Mouse (Mus musculus) left cerebral cortex, postnatal 14 days (tissue): ENCODE measurements at regions not wholly inside any gene's neighbourhood (a gene's known extent, or its start where the extent isn't known, plus 50 kb on each side); places are given as distances from the start of the nearest gene placed in this dataset.

Source experiments
- DNase-seq, 2 experiments: peaks; one replicate each; pipeline ENCODE4 v3.0.0; 2021 to 2022; ENCODE audit warnings: low spot score in 2 of 2, mixed read lengths in 1 of 2
- intact Hi-C: fragments of 180-260 bp; cut with DNase I; formaldehyde crosslinking; loops from one replicate; pipeline ENCODE4 v1.15.1; 2025

DNA sequence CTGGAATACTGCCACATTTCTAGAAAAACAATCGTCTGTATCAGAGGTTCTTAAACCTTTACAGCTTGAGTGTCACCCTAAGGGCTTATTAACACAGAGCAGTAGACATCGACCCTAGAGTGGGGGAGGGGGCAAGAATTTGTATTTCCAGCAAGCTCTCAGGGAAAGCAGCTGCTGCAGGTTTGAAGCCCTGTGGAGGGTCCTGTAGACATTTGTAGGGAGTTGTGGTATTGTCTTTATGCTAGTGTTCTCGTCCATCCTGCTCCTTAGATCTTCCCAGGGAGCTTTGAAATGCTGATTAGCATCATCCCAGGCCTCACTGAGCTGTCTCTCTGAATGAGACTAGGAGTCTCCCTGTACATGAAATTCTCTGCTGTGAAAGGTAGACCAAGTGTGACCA lies 196.0 kb downstream of the Ppp4r2 start:
- no peak for DNase-seq
- intact Hi-C loops: no loop called here

DNA sequence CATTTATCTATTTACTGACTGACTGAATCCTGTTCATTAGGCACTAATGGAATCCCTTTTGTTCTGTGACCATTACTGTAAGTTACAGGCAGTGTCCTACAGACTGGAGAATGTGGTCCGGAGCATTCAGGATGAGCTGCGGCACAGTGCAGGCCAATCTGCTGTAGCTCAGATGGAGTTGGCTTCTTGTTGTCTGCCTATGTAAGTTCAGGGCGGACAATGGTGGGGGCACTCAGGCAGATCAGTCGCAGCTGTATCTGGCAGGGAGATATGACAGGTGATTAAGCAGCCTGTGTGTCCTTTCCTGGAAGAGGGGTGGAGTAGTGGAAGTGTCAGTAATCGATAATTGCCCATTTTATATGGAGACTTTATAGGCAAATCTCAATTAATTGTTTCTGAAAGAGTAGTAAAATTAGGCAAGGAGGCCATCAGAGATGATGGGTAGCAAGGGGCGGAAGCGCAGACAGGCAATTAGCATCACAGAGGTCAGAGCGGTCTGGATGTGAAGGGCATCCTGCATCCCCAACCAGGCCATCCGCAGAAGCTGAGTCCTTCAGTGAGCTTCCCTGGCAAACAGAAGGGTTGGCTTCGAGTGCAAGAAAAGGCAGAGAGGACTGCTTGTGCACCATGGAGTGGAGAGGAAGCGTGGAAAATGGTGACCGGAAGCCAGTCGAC lies 197.2 kb downstream of the Ppp4r2 start:
- intact Hi-C loops: no loop called here
- DNase-seq: no peak

DNA sequence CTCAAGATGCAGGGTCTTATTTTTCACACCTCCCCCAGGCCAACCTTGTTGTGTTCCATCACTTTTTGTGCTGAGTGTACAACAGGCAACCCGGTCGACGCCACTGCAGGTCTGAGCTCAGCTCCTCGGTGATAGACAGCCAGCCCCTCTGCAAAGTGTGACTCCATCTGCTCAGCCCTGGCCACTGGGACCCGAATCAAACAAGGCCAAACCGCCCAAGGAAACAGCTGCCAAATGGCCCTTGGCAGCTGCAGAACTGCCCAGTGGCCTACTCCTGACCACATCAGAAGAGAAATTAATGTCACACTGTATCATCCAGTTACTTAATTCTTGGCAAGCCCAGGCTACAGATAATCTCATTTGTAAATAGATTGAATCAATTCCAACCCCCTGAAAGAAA lies 213.3 kb downstream of the Ppp4r2 start:
- DNase-seq: no peak
- intact Hi-C loops: no loop called here

DNA sequence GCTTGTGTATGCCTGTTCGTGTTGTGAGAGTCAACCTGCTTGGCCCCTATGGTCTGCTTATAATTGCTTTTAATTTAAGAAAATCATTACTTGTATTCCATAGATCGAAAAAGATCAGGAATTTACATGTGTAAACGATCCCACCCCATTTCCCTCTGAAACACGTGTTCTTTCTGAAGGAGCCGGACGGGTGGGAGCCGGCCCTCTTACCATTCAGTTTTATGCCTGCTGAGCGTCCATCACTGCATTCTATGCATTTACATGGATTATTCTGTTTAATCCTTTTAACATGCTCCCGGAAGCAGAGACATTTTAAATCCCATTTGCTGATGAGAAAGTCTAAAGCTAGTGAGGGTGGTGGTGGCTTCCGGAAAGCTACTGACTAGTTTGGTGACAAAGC lies 213.8 kb downstream of the Ppp4r2 start:
- intact Hi-C loops: no loop called here
- no peak for DNase-seq

DNA sequence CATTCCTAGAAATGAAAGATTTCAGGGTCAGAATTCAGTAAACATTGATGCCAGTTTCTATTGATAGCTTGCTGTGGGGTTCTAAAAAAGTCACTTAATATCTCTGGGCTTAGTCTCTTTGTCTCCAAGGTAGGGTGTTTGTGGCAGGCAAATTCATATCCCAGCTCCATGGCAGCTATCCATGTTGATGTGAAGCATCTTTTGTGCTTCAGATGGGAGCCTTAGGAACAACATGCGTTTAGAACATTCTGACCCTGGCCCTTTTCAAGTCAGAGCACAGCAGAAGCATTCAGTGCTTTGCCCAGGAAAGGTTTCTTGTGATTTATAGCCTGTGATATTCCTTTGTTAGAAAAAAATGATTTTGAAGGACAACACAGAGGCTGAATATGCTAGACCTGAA lies 215.0 kb downstream of the Ppp4r2 start:
- intact Hi-C loops: no loop called here
- DNase-seq: no peak

DNA sequence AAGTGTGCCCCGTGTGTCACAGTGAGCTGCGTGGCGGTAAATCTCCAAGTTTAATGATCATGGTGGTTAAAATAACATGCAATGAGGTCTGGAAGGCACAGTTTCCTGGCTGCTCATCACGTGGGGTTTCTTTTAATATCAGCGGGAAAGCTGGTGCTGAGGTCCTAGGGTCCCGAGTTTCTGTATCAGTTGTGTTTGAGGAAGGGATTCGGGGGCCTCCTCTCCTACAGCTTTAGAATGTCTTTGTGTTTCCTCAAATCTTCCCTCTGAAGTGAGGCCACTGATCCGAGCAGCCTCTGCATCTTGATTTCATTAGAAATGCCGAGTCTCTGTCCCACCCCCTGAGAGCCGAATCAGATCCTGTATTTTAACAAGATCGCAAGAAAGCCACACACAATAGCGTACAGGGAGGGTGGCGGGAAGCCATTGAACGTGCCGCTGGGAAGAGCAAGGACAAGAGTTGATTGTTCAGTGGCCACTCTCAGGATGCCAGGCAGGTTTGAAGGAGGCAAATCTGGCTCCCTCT lies 215.5 kb downstream of the Ppp4r2 start:
- no peak for DNase-seq
- intact Hi-C loops: no loop called here

DNA sequence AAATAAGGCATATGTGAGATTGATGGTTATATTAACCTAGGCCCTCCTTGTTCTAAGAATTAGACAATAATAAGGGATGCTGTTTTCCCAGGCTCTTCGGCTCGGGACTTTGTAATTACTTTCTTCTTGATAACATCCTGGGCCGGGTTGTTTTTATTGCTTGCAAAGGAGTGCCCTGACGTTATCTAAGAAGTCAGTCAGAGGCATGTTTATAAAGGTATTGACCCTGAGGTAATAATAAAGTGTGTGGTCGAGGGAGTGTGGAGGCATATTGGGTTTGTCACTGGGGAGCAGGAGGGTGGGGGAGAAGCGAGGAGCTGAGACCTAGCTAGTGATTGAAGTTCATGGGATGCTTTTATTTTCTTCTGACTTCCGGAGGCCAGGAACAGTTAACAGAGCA lies 221.5 kb downstream of the Ppp4r2 start:
- DNase-seq: no peak
- intact Hi-C loops: no loop called here

DNA sequence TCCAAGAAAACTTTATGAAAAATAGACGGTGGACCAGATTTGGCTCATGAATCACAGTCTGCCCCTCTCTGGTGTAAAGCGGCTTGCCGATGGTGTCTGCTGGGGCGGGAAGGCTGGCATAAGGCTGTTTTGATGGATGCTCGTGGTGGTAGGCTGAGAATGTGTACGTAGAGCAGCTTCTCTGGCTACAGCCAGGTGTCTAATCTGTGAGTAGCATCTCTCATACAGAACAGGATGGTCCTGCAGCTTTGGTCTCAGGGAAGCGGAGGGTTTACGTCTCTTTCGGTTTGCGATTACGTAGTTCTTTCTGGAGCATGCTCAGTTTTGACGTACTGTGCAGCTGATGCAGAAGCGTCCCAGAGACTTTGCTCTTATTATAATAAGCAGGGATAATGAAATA lies 222.9 kb downstream of the Ppp4r2 start:
- DNase-seq: peak in 1 of 2 experiments; percentile 34

DNA sequence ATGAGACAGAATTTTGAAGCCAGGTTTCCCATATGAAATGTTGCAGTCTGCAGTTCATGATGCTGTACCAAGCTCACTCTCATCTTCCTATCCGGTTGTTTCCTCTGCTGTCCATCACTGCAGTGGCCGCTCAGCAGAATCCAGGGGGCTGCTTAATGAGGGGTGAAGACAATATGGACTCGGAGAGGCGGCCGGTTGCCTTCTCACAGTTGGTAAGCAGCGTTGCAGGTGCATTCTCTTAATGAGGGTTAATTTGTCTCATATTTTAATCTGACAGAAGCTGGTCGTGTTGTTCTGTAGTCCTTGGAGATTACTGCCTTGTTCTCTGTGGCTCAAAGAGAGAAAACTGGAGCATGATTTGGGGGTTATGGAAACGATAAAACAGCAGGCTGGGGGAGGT lies 225.6 kb downstream of the Ppp4r2 start:
- no peak for DNase-seq
- intact Hi-C loops: no loop called here

More for the DNA sequence above, 222.9 kb downstream of the Ppp4r2 start:
- intact Hi-C loops: no loop called here

DNA sequence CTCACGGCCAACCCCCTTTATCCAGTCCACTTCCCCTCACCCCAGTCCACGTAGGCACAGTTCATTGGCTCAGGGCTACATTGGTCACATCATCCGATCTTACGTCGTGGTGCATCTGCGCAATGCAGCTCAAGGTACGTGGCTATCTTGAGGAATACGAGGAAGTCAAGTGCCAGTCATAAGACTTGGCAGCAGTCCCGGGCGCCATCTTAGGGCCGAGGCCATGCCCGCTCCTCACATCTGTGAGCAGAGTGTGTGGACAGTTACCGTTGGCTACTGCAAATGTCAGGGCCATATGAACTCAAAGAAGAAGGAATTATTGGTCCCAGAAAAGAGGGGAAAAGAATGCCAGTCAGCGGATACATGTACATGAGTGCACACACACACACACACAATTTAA lies 228.8 kb downstream of the Ppp4r2 start:
- intact Hi-C loops: no loop called here
- DNase-seq: no peak

DNA sequence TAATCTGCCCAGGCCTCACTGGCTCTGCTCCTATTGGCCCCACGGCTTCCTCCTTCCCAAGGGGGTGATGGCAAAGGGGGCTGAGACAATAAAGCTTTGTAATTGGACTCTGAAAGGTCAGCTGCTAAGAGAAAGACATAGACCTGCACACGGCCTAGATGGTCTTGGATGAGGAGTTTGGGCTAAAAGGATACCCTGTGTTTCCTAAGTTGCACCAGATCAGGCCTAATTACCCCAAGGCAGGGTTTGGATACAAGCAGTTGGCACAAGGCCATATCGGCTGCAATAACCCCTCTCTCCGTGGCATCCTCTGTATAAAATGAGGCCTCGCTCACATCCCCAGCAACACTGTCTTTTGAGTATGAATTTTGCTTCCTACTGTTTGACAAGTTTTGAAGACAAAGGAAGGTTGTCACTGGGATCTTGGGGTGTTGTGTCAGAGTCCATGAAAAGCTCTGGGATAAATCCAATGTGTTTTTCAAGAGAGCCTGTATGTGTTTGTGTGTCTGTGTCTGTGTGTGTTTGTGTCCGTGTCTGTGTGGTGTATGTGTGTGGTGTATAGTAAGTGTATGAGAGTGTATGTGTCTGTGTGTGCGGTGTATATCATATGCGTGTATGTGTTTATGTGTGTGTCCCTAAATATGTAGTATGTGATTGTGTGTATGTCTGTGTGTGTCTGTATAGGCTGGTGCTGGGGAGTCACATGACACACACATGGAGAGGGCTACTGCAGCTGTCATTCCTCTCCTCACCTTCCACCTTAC lies 242.5 kb downstream of the Ppp4r2 start:
- DNase-seq: no peak
- intact Hi-C loops: no loop called here

DNA sequence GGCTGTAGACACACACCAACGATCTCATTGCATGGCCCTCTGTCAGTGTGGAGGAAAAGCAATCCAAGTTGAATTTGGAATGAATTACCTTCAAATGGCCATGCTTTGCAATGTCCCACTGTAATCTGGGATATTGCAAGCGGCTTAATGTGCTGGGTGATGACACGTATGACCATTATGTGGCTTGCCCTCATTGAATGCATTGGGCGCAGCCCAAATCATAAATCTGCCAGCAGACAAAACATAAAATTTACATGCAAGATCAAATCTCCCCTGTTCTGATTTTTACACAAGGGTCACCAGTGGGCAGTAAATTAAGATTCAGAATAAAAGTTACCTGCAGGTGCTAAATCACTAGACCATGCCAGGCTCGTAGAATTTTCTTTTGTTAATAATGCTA lies 244.9 kb downstream of the Ppp4r2 start:
- intact Hi-C loops: no loop called here
- no peak for DNase-seq

DNA sequence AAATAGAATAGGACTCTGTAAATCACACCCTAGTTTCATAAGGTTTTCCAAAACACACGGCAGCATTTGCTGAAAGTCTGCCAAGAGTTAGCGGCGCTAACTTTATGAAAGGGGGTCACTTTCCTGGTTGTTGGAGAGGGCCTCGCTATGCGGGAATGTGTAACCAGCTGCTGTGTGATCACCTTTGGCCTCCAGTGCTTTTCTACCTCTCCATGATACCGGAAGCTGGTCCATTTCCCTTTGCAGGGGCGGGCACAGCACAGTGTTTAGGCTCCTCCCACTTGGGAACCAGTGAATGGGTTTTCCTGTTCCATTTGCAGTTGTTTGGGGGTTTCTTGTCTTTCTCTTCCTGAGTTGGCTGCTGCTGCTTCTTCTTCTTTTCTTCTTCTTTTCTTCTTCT lies 250.3 kb downstream of the Ppp4r2 start:
- no peak for DNase-seq
- intact Hi-C loops: no loop called here

DNA sequence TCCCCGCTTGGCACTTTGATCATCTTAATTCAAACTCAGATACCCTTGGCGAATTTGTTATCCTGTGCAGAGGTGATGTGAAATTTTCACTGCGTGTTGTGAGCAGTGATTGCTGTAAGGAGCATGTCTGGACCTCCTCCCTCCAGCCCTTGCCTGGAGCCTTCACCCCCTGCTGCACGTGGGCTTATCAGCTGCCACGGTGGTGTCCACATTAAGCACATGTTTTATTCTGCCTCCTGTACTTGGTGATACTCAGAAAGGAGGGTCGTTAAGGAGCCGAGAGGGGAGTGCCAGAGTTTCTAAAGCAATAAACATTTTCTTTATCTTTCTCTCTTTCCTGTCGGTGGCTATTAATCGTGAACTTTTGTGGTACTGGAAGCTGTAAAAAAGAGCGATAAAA lies 258.8 kb downstream of the Ppp4r2 start:
- no peak for DNase-seq
- intact Hi-C loops: no loop called here
